Mouse (Mus musculus) midbrain, embryonic 11.5 days (tissue): ENCODE data around the gene Prima1. TPM values are rescaled to one million over a fixed set of nuclear protein-coding genes. Genes with fewer than 3 reads are reported as not detected.

Source experiments
- ATAC-seq: fragments of 200-750 bp; cut with Nextera tagmentation; 2 replicates; pipeline ENCODE4 v1.8.0; 2017; ENCODE audit warnings: moderate TSS enrichment, moderate library complexity; ENCODE audit not compliant: low FRiP score
- DNase-seq: peaks from one replicate; pipeline ENCODE4 v3.0.0; 2015; ENCODE audit warnings: low spot score; ENCODE audit errors: missing footprints
- H3K27ac ChIP-seq: fragments of 300-500 bp; sonication (generic); 2 replicates; pipeline ENCODE4 v1.5.1; 2014; ENCODE audit warnings: low read depth, low read length
- H3K27me3 ChIP-seq: fragments of 300-500 bp; sonication (generic); 2 replicates; pipeline ENCODE4 v1.6.1; 2014; ENCODE audit warnings: mild to moderate bottlenecking, low read length, moderate library complexity, mixed read lengths; ENCODE audit not compliant: control insufficient read depth, insufficient read depth
- H3K36me3 ChIP-seq: fragments of 300-500 bp; sonication (generic); 2 replicates; pipeline ENCODE4 v1.6.1; 2014; ENCODE audit warnings: mild to moderate bottlenecking, low read length, moderate library complexity, mixed read lengths; ENCODE audit not compliant: control insufficient read depth, insufficient read depth
- H3K4me1 ChIP-seq: fragments of 300-500 bp; sonication (generic); 2 replicates; pipeline ENCODE4 v1.6.1; 2014; ENCODE audit warnings: low read length; ENCODE audit not compliant: control insufficient read depth, insufficient read depth
- H3K4me2 ChIP-seq: fragments of 300-500 bp; sonication (generic); 2 replicates; pipeline ENCODE4 v1.6.1; 2014; ENCODE audit warnings: mild to moderate bottlenecking, moderate library complexity
- H3K4me3 ChIP-seq: fragments of 300-500 bp; sonication (generic); 2 replicates; pipeline ENCODE4 v1.5.1; 2014; ENCODE audit warnings: low read depth, low read length
- H3K9ac ChIP-seq: fragments of 300-500 bp; sonication (generic); 2 replicates; pipeline ENCODE4 v1.6.1; 2014; ENCODE audit warnings: low read length
- H3K9me3 ChIP-seq: fragments of 300-500 bp; sonication (generic); 2 replicates; pipeline ENCODE4 v1.6.1; 2016; ENCODE audit warnings: low read length; ENCODE audit not compliant: control insufficient read depth
- WGBS: fragments of 180-500 bp; shearing (Covaris S2); extraction: QIAGEN DNeasy Blood & Tissue Kit; methylation state at CpG from one replicate; pipeline ENCODE4 v1.1.7; 2014; 5-methylcytosine and 5-hydroxymethylcytosine counted together
- polyA plus RNA-seq: library from polyadenylated mRNA; unstranded; fragments of >200 nt; fragmentation: Nextera tagmentation; extraction: Ambion mirVana; gene quantifications from 2 replicates; pipeline ENCODE4 v1.2.1, GENCODE M21; 2014

Prima1 gene
- polyA plus RNA-seq, 1 experiment from 2014 or later: 2.3 TPM

GRCm38 (mm10) chr12:103272176-103272575, 30.2 kb upstream of the Prima1 start:
- H3K9ac ChIP-seq: no peak overlapping the region
- H3K4me2 ChIP-seq: no peak overlapping the region
- DNase-seq (no peak), ATAC-seq (no peak)
- no peaks in the 10 kb centered on the region for H3K27me3 ChIP-seq
- H3K4me3 ChIP-seq: no peak overlapping the region
- 92% methylated on average over 3 of the region's 3 CpGs for WGBS
- no peak overlapping the region for H3K27ac ChIP-seq
- H3K9me3 ChIP-seq: no peaks in the 10 kb centered on the region
- no peaks in the 10 kb centered on the region for H3K4me1 ChIP-seq
- H3K36me3 ChIP-seq: no peaks in the 10 kb centered on the region

- H3K27me3 ChIP-seq: no peaks in the 10 kb centered on the region
- H3K27ac ChIP-seq: no peak overlapping the region
- DNase-seq: no peak
- no peak overlapping the region for H3K9ac ChIP-seq
- no peaks in the 10 kb centered on the region for H3K36me3 ChIP-seq
- WGBS: 12% methylated on average over 3 of the region's 3 CpGs
- no peaks in the 10 kb centered on the region for H3K9me3 ChIP-seq
- H3K4me3 ChIP-seq: no peak overlapping the region
- H3K4me1 ChIP-seq: no peaks in the 10 kb centered on the region
- H3K4me2 ChIP-seq: no peak overlapping the region
- no peak for ATAC-seq
Observed at GRCm38 (mm10) chr12:103266605-103267004, 24.7 kb upstream of the Prima1 start.

GRCm38 (mm10) chr12:103262017-103262865, 20.3 kb upstream of the Prima1 start:
- no peaks in the 10 kb centered on the region for H3K36me3 ChIP-seq
- H3K27me3 ChIP-seq: no peaks in the 10 kb centered on the region
- no peaks in the 10 kb centered on the region for H3K4me1 ChIP-seq
- 73% methylated on average over 13 of the region's 13 CpGs for WGBS
- H3K9ac ChIP-seq: no peak overlapping the region
- H3K4me2 ChIP-seq: no peak overlapping the region
- ATAC-seq (no peak), DNase-seq (no peak)
- H3K9me3 ChIP-seq: no peaks in the 10 kb centered on the region
- H3K4me3 ChIP-seq: no peak overlapping the region
- no peak overlapping the region for H3K27ac ChIP-seq

- ATAC-seq: no peak
- 93% methylated on average over 8 of the region's 8 CpGs for WGBS
Observed at GRCm38 (mm10) chr12:103252901-103253434, 11.0 kb upstream of the Prima1 start.

GRCm38 (mm10) chr12:103251151-103251550, 9.2 kb upstream of the Prima1 start:
- no peaks in the 10 kb centered on the region for H3K9me3 ChIP-seq
- H3K36me3 ChIP-seq: no peaks in the 10 kb centered on the region
- H3K27ac ChIP-seq: no peak overlapping the region
- WGBS: 93% methylated on average over 5 of the region's 5 CpGs
- no peaks in the 10 kb centered on the region for H3K27me3 ChIP-seq
- no peaks in the 10 kb centered on the region for H3K4me1 ChIP-seq
- H3K4me3 ChIP-seq: no peak overlapping the region
- H3K4me2 ChIP-seq: no peak overlapping the region
- H3K9ac ChIP-seq: no peak overlapping the region
- ATAC-seq (no peak), DNase-seq (no peak)

More at GRCm38 (mm10) chr12:103252901-103253434, 11.0 kb upstream of the Prima1 start:
- no peak for DNase-seq
- H3K27me3 ChIP-seq: no peaks in the 10 kb centered on the region
- no peak overlapping the region for H3K4me3 ChIP-seq
- no peaks in the 10 kb centered on the region for H3K36me3 ChIP-seq
- H3K27ac ChIP-seq: no peak overlapping the region
- H3K9ac ChIP-seq: no peak overlapping the region
- H3K4me1 ChIP-seq: no peaks in the 10 kb centered on the region
- H3K4me2 ChIP-seq: no peak overlapping the region
- no peaks in the 10 kb centered on the region for H3K9me3 ChIP-seq

GRCm38 (mm10) chr12:103250333-103250732, 8.4 kb upstream of the Prima1 start:
- no peaks in the 10 kb centered on the region for H3K4me1 ChIP-seq
- H3K27me3 ChIP-seq: no peaks in the 10 kb centered on the region
- no peaks in the 10 kb centered on the region for H3K9me3 ChIP-seq
- no peak overlapping the region for H3K27ac ChIP-seq
- no peak overlapping the region for H3K4me2 ChIP-seq
- no peak overlapping the region for H3K9ac ChIP-seq
- no peak overlapping the region for H3K4me3 ChIP-seq
- 83% methylated on average over 6 of the region's 6 CpGs for WGBS
- ATAC-seq (no peak), DNase-seq (no peak)
- H3K36me3 ChIP-seq: no peaks in the 10 kb centered on the region

- peaks cover 17% of the 10 kb centered on the region for H3K4me1 ChIP-seq
- H3K36me3 ChIP-seq: no peaks in the 10 kb centered on the region
- 0 out of 2 replicates have a peak, but pooled peaks have one; percentile 8 for ATAC-seq
- no peak for DNase-seq
- no peak overlapping the region for H3K27ac ChIP-seq
- peaks cover 8% of the 10 kb centered on the region; the same call in 1 of the 2 replicates for H3K27me3 ChIP-seq
- H3K4me2 ChIP-seq: peak overlapping the region; percentile 86
- no peaks in the 10 kb centered on the region for H3K9me3 ChIP-seq
- peak overlapping the region; percentile 62 for H3K4me3 ChIP-seq
- peak overlapping the region; percentile 92 for H3K9ac ChIP-seq
- 5% methylated on average over 11 of the region's 11 CpGs for WGBS
Observed at GRCm38 (mm10) chr12:103243041-103243440, 1.1 kb upstream of the Prima1 start.

- H3K9ac ChIP-seq: peak overlapping the region; percentile 92
- peaks cover 8% of the 10 kb centered on the region; the same call in 1 of the 2 replicates for H3K27me3 ChIP-seq
- H3K36me3 ChIP-seq: no peaks in the 10 kb centered on the region
- peak; percentile 79 for ATAC-seq
- peak overlapping the region; percentile 79 for H3K27ac ChIP-seq
- H3K4me3 ChIP-seq: peak overlapping the region; percentile 62
- under 1% methylated on average over 32 of the region's 34 CpGs for WGBS
- peak overlapping the region; percentile 86 for H3K4me2 ChIP-seq
- no peaks in the 10 kb centered on the region for H3K9me3 ChIP-seq
- DNase-seq: peak; percentile 95
- H3K4me1 ChIP-seq: peaks cover 17% of the 10 kb centered on the region
Observed at GRCm38 (mm10) chr12:103242591-103243025, 658 bp upstream of the Prima1 start.
